Mouse (Mus musculus): ENCODE results near the gene Defb46.

The Defb46 gene

DNA sequence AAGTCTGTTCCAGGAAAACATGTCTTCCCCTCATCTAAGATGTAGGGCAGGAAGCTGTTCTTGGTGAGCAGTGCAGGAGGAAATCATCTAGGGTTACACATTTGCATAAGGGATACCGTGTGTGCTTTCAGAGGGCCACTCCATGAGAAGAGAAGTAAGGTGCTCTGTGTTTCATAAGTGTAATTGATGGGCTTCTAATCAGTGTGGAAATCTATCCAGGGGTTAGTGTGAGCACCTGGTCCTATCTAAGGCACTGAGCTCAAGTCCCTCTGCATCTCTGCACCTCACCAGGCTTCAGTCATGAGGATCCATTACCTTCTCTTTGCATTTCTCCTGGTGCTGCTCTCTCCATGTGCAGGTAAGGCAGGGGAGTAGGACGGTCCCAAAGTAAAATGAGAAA lies at the start of gene Defb46:
TSS of gene Defb46 (plus strand) at position 301 of the 400 bp plus-strand sequence.
- DNase-seq, result no peak

GRCm38 (mm10) chr8:19225161-19225560 lies 14.6 kb upstream of the Defb46 start, which contains the start of gene Defb6:
Gene Defb6, plus strand, starts transcription at chr8:19225478.
- DNase-seq, result no peak

DNA sequence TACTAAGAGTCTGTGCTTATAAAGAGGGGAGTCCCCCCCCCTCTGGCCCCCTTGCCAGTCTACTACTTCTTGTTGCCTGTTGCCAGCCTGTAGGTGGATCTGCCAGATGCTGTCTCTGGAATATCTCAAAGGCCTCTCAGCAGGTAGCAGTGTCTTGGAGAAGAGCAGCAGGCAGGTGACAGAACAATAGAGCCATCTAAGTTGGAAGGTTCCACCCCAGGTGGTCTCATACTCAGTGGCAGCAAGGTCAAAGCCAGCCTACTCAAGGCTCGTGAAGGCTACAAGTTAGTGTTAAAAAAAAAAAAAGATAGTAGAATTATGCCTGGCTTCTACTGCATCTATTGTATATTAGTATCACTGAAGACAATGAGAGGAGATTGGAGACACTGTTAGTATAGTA lies 1.6 kb upstream of the Defb46 start:
- no peak for DNase-seq

DNA sequence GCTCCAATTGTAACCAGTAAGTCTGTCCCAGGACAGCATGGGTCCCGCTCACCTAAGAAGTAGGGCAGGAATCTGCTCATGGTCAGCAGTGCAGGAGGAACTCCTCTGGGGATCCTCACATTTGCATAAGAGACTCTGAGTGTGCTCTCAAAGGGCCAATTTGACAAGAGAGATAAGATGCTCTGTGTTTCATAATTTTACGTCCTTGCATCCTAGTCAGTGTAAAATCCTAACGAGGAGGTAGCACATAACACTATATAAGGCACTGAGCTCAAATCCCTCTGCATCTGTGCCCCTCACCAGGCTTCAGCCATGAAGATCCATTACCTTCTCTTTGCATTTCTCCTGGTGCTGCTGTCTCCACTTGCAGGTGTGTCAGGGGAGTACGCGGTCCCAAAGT lies 7.6 kb downstream of the Defb46 start, which contains the start of gene Defb5:
TSS of gene Defb5 (plus strand) at position 301 of the 400 bp plus-strand sequence.
- DNase-seq, result no peak

DNA sequence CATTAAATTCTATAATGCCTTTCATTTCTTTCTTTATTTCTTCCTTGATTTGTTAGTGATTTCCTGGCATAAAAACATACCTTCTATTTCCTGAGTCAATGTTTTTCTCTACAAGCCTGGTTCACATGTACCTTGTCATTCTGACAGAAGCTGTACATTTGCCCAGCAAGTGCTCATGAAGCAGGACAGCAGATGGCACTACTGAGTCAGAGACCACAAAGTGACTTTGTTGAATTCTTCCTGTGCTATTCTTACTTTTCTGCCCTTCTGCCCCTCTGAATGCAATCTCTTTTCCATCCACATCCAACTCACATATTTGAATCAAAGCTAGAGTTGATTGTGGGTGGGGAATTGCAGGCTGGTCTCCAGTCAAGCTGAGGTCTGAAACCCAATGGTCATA lies 18.4 kb downstream of the Defb46 start:
- no peak for DNase-seq

GRCm38 (mm10) chr8:19259667-19260066 lies 20.0 kb downstream of the Defb46 start:
- no peak for DNase-seq

Measured in thymus, postnatal 4 days (tissue).